Mouse (Mus musculus): Measurements from ENCODE around the gene Plcb3.
A peak's percentile ranks its signal among the peaks of the same experiment; 100 is the strongest.
"Not testable (repeated sequence)": the region's sequence is repeated elsewhere in the genome, so short reads cannot be mapped to it uniquely, and the experiment has no call there.

The Plcb3 gene

DNA sequence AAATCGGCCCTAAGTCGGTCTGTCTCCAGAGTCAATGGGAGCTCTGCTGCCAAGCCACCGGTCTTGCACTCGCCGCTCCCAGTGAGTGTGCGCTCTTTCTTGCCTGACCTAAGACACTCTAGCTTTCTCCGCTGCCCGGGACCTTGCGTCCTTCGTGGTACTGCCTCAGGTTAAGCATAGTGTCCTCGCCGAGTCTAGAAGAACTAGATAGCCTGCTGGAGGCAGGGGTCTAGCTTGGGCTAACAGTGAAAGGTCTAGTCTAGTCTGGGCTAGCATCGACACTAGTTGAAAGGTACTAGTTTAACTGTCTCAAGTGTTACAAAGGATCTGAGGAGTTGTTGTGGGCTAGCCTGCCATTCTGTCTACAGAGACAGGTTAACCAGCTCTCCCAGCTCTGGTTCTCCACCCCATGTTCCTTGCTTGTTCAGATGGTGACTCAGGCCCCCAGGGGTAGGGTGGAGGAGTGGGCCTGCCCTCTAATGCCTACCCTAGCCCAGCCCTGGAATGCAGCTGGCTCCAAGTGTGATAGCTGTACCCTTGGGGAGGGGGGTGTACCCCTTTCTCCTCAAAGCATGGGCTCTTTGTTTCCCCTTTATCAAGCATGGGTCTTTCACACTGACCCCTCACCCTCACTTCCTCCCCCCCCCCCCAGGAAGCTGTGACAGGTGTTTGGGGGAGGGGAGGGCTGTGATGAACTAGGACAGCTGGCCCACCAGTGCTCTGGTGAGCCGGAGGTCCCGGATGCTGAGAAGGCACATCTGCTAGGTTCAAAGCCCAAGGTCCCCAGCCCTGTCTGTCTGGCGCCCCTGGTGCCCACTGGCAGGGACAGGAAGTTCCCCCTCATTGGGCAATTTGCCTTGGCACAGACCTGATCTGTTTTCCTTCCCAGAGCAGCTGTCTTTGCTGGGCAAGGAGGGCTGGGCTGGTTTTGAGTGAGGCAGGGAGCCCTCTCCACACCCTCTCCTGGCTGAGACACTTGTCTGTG is at the start of gene Plcb3:
Gene Plcb3, minus strand, starts transcription at position 934 of the 985 bp plus-strand sequence.
- DNase-seq (ENCODE audit: low spot score), result no peak

DNA sequence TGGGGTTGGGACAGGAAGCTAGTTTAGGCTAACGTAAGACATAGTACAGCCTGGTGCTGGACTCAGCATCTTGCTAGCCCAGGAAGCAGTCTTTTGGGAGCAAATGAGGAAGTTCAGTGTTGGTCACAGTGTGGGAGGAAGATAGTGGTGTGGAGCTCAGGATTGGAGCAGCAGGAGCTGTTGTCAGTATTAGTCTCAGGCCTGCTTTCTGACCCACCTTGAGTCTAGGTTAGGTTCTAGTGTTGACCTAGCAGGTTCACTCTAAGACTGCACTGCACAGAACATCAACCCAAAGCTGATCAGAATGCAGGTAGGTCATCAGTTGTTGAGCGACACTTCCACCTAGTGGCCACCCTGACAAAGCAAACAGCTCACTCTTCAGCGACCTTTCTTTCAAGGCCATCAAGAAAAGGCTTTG is 44.0 kb upstream of the Plcb3 start:
- DNase-seq (ENCODE audit: low spot score), result peak; percentile 33

DNA sequence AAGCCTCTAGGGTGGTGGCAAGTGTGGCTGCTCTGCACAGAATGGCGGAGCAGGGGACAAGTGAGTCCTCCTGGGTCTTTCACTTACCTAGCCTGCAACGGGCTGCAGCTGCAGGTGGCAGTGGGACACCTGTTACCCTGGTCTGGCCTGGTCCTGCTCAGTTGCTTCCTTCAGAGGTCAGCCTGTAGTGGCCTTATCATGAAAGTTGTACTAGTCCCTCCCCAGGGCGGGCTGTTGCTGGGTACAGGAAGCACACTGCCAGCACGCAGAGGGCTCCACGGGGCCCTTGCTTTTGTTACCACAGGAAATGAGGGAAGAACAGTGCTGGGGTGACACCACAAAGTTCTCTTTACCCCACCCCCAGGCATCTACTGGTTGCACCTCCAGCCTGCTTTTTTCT is 42.9 kb upstream of the Plcb3 start, which contains the start of gene Fermt3:
Gene Fermt3, minus strand, starts transcription at position 279 of the 400 bp plus-strand sequence.
- DNase-seq (ENCODE audit: low spot score), result no peak

DNA sequence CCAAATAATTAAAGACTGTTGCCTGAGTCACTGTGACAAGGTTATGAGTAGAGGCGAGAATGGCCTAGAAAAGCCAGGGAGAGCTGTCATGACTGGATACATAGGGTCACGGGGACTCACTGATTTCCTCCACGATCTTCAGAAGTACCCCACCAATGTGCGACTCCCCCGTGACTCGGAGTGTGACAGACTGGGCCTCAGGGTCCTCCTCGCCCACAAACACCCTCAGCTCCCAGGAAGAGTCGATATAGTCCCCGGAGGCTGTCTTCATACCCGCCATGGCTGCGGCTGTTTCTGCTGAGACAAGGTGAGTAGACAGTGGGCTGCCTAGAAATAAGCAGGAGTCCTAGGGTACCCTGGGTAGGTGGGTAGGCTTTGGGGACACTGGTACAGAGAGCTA is 42.3 kb upstream of the Plcb3 start:
- no peak for DNase-seq (ENCODE audit: low spot score)

DNA sequence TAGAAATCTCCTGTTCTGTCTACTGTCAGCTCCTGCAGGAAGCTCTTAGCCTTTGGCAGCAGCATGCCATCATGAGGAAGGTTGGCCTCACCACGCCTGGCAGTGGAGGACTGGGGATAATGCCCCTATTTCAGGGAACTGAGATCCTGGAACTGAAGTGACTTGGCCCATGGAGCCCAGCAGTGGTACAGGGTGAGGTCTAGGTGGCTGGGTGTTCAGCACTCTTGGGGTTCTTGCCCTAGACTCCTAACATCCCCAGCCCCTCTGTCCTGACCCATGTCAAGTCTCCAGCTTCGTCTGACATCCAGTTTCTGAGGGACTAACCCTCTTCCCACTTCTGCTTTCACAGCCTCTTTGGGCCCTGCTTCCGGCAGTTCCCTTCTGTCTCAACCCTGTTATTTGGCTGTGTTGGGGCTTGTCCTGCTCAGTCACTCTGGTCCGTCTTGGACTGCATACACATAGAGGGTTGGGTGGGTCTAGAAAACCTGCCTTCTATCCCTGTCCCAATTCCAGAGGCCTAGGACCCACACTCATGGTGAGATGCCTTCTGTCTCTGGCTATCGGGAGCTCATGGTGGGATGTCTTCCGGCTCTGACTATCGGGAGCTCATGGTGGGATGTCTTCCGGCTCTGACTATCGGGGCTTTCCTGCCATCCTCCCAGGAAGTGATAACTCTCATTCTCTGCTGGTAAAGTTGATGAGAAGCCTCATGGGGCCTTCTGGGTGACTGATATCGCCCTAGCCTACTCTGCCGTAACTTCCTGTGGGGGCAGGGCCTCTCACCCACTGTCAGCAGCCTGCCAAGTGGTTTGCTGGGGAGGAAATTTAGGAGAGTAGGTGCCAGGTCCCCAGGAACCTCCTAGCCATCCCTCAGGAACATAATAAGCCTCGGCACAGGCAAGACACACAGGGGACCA is 41.5 kb upstream of the Plcb3 start:
- DNase-seq (ENCODE audit: low spot score), result no peak

DNA sequence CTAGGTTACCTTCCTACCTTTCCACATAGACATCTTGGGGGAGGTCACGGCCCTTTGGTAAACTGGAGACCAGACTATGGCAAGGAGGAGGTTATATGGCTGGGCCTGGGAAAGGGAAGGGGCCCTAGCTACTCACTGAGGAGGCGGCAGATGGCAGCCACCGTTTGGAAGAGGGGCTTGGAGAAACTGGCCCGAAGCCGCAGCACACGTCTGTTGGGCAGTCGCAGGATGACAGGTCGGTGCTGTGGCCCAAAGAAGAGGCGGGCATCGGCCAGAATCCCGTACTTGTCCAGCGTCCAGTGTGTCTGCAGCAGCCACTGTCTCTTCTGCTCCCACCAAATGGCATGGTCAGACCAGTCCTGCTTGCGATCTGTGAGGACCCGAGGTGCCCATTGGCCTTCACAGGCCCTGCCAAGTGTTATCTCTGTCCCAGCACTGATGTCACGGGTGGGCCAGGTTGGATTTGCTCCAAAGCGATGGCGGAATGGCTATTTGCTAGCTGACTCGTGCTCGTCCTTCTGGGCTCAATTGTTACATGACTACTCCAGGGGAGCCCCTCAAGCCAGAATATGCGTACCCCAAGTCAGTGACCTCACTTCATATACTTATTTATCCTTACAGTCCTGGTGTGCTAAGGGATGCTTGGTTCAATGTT is 38.3 kb upstream of the Plcb3 start:
- DNase-seq (ENCODE audit: low spot score), result no peak

DNA sequence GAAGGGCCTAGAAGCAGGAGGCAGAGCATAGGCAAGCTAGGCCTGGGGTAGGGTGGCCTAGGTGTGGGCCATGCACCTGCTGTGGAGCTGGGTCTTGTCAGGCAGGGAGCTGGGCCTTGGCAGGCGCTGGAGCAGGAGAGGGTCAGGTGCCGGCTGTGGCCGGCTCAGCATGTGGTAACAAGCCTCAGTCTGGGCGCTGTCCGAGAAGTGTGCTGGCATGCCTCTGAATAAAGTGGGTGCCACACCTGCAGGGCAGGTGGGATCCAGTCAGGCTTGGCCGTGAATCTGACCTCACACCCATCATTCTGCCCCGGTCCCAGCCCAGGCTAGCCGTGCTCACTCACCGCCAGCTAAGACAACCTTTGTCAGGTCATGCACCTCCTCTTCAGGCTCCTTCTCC is 37.7 kb upstream of the Plcb3 start:
- no peak for DNase-seq (ENCODE audit: low spot score)

DNA sequence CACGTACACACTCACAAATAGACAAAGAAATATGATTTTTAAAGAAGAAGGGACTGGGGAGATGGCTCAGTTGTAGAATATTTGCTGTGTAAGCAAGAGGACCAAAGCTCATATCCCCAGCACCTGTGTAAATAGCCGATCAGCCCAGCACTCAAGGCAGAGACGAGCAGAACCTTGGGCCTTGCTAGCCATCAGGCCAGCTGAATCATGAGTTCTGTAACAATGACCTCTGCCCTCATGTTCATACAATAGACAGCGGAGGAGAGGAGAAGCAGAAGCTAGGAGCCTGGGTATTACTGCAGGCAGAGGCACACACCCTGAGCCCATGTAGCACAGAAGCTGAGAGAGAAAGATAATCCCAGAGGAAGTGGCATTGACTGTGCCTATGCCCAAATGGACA is 36.2 kb upstream of the Plcb3 start:
- no peak for DNase-seq (ENCODE audit: low spot score)

DNA sequence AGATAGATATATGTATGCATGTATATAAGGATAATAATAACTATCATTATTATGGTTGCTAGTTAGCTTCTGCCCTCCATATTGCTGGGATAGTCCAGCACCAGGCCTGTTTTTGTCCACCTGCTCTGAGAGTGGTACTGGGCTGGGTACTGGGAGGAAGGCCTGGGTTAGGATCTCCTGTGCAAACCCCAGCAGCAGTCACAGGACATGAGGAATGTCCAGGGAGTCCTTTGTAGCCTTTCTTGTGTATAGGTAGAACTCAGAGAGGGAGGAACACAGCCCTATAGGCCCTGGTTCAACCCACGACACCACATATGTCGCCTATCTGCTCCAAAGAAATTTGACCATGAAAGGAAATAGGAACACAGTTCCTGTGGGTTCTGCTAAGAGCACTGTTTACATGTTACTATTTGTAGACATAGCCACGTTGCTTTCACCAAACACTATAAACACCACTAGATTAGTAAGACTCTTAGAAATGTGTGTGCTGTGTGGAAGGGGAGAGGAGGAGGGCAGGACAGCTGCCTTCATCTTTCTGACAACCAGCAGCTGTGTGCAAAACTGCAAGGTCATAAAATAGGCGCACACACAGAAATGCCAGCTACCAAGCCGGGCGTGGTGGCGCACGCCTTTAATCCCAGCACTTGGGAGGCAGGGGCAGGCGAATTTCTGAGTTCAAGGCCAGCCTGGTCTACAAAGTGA is 30.8 kb upstream of the Plcb3 start:
- DNase-seq (ENCODE audit: low spot score), result no peak

DNA sequence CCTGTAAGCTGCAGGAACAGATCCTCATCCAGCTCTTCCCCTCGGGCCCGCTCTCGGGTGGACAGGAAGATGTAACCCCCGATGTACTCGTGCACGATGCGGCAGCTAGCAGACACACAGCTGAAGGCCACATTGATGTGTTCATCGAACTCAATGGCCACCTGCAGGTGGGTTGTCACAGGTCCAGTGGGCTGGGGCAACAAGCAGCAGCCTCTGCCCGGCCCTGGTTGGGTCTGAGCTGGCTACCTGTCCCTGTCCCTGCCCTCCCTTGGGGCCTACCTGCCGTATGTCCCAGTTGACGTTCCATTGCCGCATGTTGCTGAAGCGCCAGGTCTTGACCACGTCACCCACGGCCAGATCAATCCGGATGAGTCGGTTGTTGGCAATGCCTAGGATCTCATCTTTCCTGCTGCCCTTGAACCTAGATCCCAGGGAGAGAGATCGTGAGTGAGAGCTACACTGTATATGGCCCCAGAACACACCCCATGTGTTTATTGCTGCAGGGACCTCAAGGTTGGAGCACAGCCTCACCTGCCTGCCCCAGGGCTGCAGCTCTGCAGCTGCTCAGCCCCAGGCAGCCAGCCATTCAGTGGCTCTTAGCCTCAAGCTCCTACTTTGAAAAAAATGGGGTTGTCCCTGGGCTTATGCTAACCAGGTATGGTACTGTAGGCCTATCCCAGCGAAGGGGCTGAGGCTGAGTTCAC is 23.2 kb upstream of the Plcb3 start:
- no peak for DNase-seq (ENCODE audit: low spot score)

DNA sequence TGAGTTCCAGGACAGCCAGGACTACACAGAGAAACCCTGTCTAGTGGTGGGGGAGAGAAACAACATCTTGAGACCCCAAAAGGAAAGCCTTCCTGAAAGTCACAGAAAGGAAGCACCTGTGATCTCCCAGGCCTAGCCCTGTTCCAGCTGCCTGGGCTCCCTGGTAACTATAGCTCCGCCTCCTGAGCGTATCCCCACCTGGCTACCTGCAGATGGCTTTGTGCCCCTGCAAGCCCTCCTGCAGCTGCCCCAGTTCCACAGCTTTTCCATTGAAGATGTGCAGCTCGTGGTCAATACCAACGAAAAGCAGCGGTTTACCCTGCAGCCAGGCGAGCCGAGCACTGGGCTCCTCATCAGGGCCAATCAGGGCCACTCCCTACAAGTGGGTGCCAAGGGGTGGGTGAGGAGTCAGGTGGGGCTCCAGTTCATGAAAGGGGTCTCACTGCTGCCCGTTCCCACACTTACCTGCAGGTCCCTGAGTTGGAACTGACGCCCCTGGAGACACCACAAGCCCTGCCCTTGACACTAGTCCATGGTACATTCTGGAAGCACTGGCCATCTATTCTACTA is 21.5 kb upstream of the Plcb3 start:
- DNase-seq (ENCODE audit: low spot score), result no peak

DNA sequence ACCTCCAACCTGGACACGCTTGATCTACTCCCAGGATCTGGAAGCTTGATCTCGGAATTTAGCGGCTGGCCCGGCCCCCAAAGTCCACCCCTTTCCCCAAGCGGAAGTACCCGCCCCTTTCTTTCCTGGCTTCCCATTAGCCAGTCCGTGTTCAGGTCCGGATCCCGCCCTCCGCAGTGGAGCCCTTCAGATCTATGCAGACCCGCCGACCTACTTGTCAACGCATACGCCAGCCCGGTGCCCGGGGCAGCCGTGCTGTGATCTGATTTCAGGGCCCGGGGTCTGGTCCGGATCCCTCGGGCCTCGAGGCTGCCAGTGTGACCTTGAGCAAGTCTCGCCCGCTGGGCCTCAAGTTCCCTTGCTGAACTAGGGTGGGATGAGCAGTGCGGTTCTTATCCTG is 19.7 kb upstream of the Plcb3 start, which contains the start of the genes Nudt22 and Trpt1:
Gene Nudt22, minus strand, starts transcription at position 112 of the 400 bp plus-strand sequence.
Gene Trpt1, plus strand, starts transcription at position 126 of the 400 bp plus-strand sequence.
- DNase-seq (ENCODE audit: low spot score), result peak; percentile 69

DNA sequence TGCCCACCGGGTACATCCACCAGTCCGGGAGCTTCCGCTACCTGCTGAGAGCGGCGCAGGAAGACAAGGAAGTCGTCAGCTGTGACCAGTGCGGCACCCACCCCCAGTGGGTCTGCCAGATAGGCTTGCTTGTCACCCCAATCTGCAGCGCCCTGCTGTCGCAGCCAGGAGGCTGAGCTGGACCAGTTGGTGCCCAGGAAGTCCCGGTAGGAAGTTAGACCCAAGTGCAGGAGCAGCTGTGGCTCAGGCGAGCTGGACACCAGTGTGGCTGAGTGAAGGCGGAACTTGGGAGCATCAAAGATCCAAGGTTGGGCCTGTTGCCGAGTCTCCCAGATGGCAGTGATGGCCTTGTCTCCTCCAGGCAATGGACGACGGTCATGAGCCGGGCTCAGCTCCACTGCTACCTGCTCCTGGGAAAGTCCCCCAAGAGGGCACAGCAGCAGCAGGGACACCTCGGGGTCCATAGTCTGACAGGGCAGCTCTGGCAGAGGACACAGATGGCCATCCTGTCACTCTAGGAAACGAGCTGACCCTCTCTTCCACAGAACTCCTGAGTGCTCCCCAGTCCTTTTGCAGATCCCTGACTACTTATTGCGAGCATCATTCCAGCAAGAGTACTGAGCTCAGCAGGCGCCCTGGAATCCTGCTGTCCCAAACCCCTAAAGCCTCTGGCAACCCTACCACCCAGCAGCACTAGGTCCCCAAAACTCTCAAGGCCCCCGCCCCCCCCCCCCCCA is 19.2 kb upstream of the Plcb3 start:
- DNase-seq (ENCODE audit: low spot score), result no peak

DNA sequence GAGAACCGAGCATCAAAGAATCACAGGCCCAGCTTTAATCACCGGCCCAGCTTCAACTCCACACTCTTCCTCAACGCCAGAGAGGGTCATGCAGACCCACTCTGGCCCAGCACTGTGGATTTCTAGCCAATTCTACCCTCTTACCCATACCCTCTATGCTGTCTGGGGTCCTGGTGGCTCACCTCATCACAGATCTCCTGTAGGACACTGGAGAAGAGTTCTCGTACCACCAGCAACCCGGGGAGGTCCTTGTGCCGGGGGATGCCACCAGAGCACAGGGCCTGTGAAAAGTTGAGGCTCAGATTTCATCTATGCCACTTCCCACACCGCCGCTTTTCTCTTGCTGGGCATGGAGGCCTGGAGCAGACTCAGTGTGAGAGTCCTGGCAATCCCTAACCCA is 18.2 kb upstream of the Plcb3 start:
- no peak for DNase-seq (ENCODE audit: low spot score)

DNA sequence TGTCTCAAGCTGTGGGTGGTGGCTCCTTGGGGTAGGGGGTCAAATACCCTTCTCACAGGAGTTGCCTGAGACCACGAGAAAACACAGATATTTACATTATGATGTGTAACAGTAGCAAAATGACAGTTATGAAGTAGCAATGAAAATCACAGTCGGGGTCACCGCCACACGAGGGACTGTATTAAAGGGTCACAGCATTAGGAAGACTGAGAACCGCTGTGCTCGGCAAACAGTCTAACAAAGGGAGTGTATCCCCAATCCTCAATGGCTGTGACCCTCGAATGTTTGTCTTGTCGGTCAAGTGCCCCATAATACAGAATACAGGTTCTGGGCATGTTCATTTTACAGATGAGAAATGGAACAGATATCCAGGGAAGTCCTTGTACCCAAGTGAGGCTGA is 17.7 kb upstream of the Plcb3 start:
- no peak for DNase-seq (ENCODE audit: low spot score)

DNA sequence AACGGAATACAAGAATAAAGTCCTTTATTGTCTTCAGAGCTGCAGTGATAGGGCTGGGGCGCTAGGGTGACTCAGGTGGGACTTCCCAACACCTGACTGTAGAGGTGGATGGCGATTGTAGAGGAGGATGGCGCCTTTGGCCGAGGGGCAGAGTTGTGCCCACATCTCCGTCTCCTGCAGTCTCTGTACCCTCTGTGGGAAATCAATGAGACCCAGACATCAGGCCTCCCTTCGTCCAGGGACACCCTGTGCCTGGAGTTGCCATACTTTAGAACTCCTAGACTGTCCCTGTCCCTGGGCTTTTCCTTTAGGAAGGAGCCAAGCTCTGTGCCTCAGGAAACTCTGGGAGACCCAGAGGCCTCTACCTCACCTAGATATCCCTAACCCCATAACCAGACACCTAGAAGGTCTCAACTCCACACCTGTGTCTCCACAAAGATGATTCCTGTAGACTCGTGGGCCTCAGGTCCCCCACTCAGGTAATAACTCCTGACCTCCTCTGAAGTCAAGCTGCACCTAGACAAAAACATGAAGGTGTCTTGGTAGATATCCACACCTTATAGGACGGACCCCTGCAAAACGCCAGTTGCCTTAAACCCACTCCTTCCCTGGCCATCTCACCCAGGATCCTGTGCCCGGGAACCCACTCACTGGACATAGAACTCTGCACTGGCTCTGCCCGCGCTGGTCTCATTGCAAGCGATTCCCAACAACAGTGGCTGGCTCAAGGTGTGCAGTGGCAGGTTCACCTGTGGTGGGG is 16.9 kb upstream of the Plcb3 start:
- DNase-seq (ENCODE audit: low spot score), result no peak

DNA sequence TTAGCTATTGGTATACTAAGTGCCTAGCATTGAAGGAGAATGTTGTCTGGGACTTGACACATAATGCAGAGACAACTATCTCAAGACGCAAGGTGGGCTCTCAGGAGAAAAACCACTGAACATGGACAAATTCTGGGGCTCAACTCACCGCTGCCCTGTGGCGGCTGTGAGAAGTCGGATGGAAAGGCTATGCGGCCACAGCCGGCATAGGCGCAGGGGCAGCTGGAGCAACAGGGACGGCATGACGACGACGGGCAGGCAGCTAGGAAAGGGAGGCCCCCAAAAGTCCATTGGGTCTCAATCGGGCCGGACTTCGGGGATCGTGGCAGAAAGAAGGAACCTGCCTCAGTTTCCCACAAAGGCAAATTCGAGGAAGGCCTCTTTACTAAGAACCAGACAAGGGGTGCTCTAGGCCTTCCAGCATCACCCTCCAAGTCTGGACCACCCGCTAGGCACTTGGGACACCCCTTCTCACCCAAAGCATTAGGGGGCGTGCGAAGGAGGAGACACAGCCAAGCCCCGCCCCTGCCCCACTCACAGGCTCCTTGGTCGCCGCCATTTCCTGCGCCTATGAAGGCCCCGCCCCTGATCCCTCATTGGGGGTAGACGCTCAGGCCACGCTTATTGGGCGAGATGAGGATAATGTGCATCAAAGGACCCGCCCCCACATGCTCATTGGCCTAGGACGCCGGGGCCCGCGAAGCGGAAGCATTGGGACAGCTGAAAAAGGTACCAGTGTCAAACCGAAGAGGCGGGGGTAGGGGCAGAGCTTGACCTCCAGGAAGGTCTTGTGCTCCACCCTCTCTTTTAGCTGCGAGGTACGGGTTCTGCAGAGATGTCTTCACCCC is 16.0 kb upstream of the Plcb3 start, which contains the start of gene Dnajc4:
Gene Dnajc4, minus strand, starts transcription at position 562 of the 848 bp plus-strand sequence.
- DNase-seq (ENCODE audit: low spot score), result peak; percentile 87

DNA sequence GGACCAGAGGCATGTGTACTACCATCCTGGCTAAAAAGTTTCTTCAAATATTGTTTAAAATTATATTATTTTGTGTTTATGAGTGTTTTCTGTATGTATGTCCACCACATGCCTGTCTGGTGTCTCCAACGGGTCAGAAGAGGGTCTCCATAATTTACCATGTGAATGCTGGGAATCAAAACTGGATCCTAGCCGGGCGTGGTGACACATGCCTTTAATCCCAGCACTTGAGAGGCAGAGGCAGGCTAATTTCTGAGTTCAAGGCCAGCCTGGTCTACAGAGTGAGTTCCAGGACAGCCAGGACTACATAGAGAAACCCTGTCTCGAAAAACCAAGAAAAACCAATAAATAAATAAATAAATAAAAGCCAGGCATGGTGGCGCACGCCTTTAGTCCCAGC is 14.9 kb upstream of the Plcb3 start:
- DNase-seq (ENCODE audit: low spot score), result not testable (repeated sequence)

Measured in ovary, postnatal 14 days (tissue).